Mouse (Mus musculus): ENCODE measurements at regions not wholly inside any gene's neighbourhood (a gene's known extent, or its start where the extent isn't known, plus 50 kb on each side); places are given as distances from the start of the nearest gene placed in this dataset.

- no peak for DNase-seq (ENCODE audit: low spot score)
Measured at GRCm38 (mm10) chr10:97078022-97078473, 401.4 kb upstream of the Dcn start.

GRCm38 (mm10) chr10:97079575-97079974 lies 399.8 kb upstream of the Dcn start:
- DNase-seq (ENCODE audit: low spot score): no peak

- DNase-seq (ENCODE audit: low spot score): no peak
Measured at GRCm38 (mm10) chr10:97087286-97087685, 392.1 kb upstream of the Dcn start.

GRCm38 (mm10) chr10:97090254-97090653 lies 389.2 kb upstream of the Dcn start:
- DNase-seq (ENCODE audit: low spot score): no peak

GRCm38 (mm10) chr10:97093886-97094285 lies 385.5 kb upstream of the Dcn start:
- no peak for DNase-seq (ENCODE audit: low spot score)

- no peak for DNase-seq (ENCODE audit: low spot score)
Measured at GRCm38 (mm10) chr10:97114501-97114900, 364.9 kb upstream of the Dcn start.

- DNase-seq (ENCODE audit: low spot score): no peak
Measured at GRCm38 (mm10) chr10:97122693-97123092, 356.7 kb upstream of the Dcn start.

GRCm38 (mm10) chr10:97141561-97141960 lies 337.8 kb upstream of the Dcn start:
- no peak for DNase-seq (ENCODE audit: low spot score)

GRCm38 (mm10) chr10:97158561-97159395 lies 320.6 kb upstream of the Dcn start:
- no peak for DNase-seq (ENCODE audit: low spot score)

- DNase-seq (ENCODE audit: low spot score): no peak
Measured at GRCm38 (mm10) chr10:97159396-97159760, 320.0 kb upstream of the Dcn start.

GRCm38 (mm10) chr10:97159831-97160575 lies 319.4 kb upstream of the Dcn start:
- peak; percentile 11 for DNase-seq (ENCODE audit: low spot score)

GRCm38 (mm10) chr10:97160892-97161291 lies 318.5 kb upstream of the Dcn start:
- DNase-seq (ENCODE audit: low spot score): no peak

GRCm38 (mm10) chr10:97178468-97178867 lies 300.9 kb upstream of the Dcn start:
- DNase-seq (ENCODE audit: low spot score): no peak

- DNase-seq (ENCODE audit: low spot score): no peak
Measured at GRCm38 (mm10) chr10:97189696-97190095, 289.7 kb upstream of the Dcn start.

GRCm38 (mm10) chr10:97211238-97211695 lies 268.1 kb upstream of the Dcn start:
- no peak for DNase-seq (ENCODE audit: low spot score)

- DNase-seq (ENCODE audit: low spot score): no peak
Measured at GRCm38 (mm10) chr10:97211785-97212398, 267.5 kb upstream of the Dcn start.

- no peak for DNase-seq (ENCODE audit: low spot score)
Measured at GRCm38 (mm10) chr10:97219474-97219873, 259.9 kb upstream of the Dcn start.

GRCm38 (mm10) chr10:97220431-97220830 lies 259.0 kb upstream of the Dcn start:
- no peak for DNase-seq (ENCODE audit: low spot score)

- DNase-seq (ENCODE audit: low spot score): no peak
Measured at GRCm38 (mm10) chr10:97235631-97236030, 243.8 kb upstream of the Dcn start.

GRCm38 (mm10) chr10:97241476-97241875 lies 237.9 kb upstream of the Dcn start:
- no peak for DNase-seq (ENCODE audit: low spot score)

- no peak for DNase-seq (ENCODE audit: low spot score)
Measured at GRCm38 (mm10) chr10:97245674-97246073, 233.7 kb upstream of the Dcn start.

- DNase-seq (ENCODE audit: low spot score): no peak
Measured at GRCm38 (mm10) chr10:97248522-97248921, 230.9 kb upstream of the Dcn start.

- DNase-seq (ENCODE audit: low spot score): no peak
Measured at GRCm38 (mm10) chr10:97249760-97250159, 229.6 kb upstream of the Dcn start.
